Mouse (Mus musculus): ENCODE results near the gene Egln1. TPM values are rescaled to one million over a fixed set of nuclear protein-coding genes. Genes with fewer than 3 reads are reported as not detected.

Egln1 gene
- total RNA-seq, 2 experiments from 2014 or later = 57.5 to 58.0 TPM

GRCm38 (mm10) chr8:124948733-124949111, 402 bp downstream of the Egln1 start:
- intact Hi-C loops (cut with DNase I) = loop anchor here (2.0 to 5.0 kb wide), 3 partner anchors 51 to 79 kb away; partner anchors contain the start of genes Exoc8, Sprtn and Tsnax
- DNase-seq (ENCODE audit: low spot score in 2 of 2) = peak in 1 of 2 experiments; percentile 37

- DNase-seq (ENCODE audit: low spot score in 2 of 2) = peak in 1 of 2 experiments; percentile 52
- intact Hi-C loops (cut with DNase I) = loop anchor here (2.0 to 5.0 kb wide), 3 partner anchors 51 to 79 kb away; partner anchors contain the start of genes Exoc8, Sprtn and Tsnax
Observed at GRCm38 (mm10) chr8:124947865-124948732, 1.0 kb downstream of the Egln1 start.

GRCm38 (mm10) chr8:124944406-124944805, 4.7 kb downstream of the Egln1 start:
- no peak for DNase-seq (ENCODE audit: low spot score in 2 of 2)
- intact Hi-C loops (cut with DNase I) = no loop called here

- DNase-seq (ENCODE audit: low spot score in 2 of 2) = no peak
- intact Hi-C loops (cut with DNase I) = no loop called here
Observed at GRCm38 (mm10) chr8:124943801-124944200, 5.3 kb downstream of the Egln1 start.

GRCm38 (mm10) chr8:124937293-124937692, 11.8 kb downstream of the Egln1 start:
- DNase-seq (ENCODE audit: low spot score in 2 of 2) = no peak
- intact Hi-C loops (cut with DNase I) = no loop called here

GRCm38 (mm10) chr8:124936699-124937098, 12.4 kb downstream of the Egln1 start:
- intact Hi-C loops (cut with DNase I) = no loop called here
- DNase-seq (ENCODE audit: low spot score in 2 of 2) = no peak

- DNase-seq (ENCODE audit: low spot score in 2 of 2) = no peak
- intact Hi-C loops (cut with DNase I) = no loop called here
Observed at GRCm38 (mm10) chr8:124935116-124935515, 14.0 kb downstream of the Egln1 start.

GRCm38 (mm10) chr8:124932435-124932834, 16.7 kb downstream of the Egln1 start:
- DNase-seq (ENCODE audit: low spot score in 2 of 2) = no peak
- intact Hi-C loops (cut with DNase I) = no loop called here

GRCm38 (mm10) chr8:124930649-124931048, 18.5 kb downstream of the Egln1 start:
- DNase-seq (ENCODE audit: low spot score in 2 of 2) = no peak
- intact Hi-C loops (cut with DNase I) = no loop called here

- intact Hi-C loops (cut with DNase I) = no loop called here
- DNase-seq (ENCODE audit: low spot score in 2 of 2) = peak in 1 of 2 experiments; percentile 50
Observed at GRCm38 (mm10) chr8:124930086-124930485, 19.0 kb downstream of the Egln1 start.

- intact Hi-C loops (cut with DNase I) = no loop called here
- DNase-seq (ENCODE audit: low spot score in 2 of 2) = no peak
Observed at GRCm38 (mm10) chr8:124929006-124929405, 20.1 kb downstream of the Egln1 start.

- no peak for DNase-seq (ENCODE audit: low spot score in 2 of 2)
- intact Hi-C loops (cut with DNase I) = no loop called here
Observed at GRCm38 (mm10) chr8:124926351-124926771, 22.8 kb downstream of the Egln1 start.

- no peak for DNase-seq (ENCODE audit: low spot score in 2 of 2)
- intact Hi-C loops (cut with DNase I) = no loop called here
Observed at GRCm38 (mm10) chr8:124925544-124926266, 23.4 kb downstream of the Egln1 start.

- intact Hi-C loops (cut with DNase I) = no loop called here
- no peak for DNase-seq (ENCODE audit: low spot score in 2 of 2)
Observed at GRCm38 (mm10) chr8:124923971-124924652, 25.0 kb downstream of the Egln1 start.

- intact Hi-C loops (cut with DNase I) = no loop called here
- no peak for DNase-seq (ENCODE audit: low spot score in 2 of 2)
Observed at GRCm38 (mm10) chr8:124922490-124923089, 26.5 kb downstream of the Egln1 start.

- intact Hi-C loops (cut with DNase I) = no loop called here
Observed at GRCm38 (mm10) chr8:124921369-124922279, 27.5 kb downstream of the Egln1 start.

GRCm38 (mm10) chr8:124917741-124918484, 31.2 kb downstream of the Egln1 start:
- no peak for DNase-seq (ENCODE audit: low spot score in 2 of 2)
- intact Hi-C loops (cut with DNase I) = no loop called here

More at GRCm38 (mm10) chr8:124921369-124922279, 27.5 kb downstream of the Egln1 start:
- DNase-seq (ENCODE audit: low spot score in 2 of 2) = no peak

- DNase-seq (ENCODE audit: low spot score in 2 of 2) = no peak
- intact Hi-C loops (cut with DNase I) = no loop called here
Observed at GRCm38 (mm10) chr8:124914061-124914460, 35.1 kb downstream of the Egln1 start.
